Mouse (Mus musculus): Measurements from ENCODE around the gene Clic3.

Gene Clic3

GRCm38 (mm10) chr2:25442682-25443081 lies 14.0 kb upstream of the Clic3 start:
- DNase-seq (ENCODE audit: low read depth, low spot score) = no peak

GRCm38 (mm10) chr2:25450853-25451647 lies 5.6 kb upstream of the Clic3 start:
- DNase-seq (ENCODE audit: low read depth, low spot score) = no peak

- DNase-seq (ENCODE audit: low read depth, low spot score) = no peak
Measured at GRCm38 (mm10) chr2:25452951-25453350, 3.7 kb upstream of the Clic3 start.

GRCm38 (mm10) chr2:25457022-25457896 lies 621 bp downstream of the Clic3 start:
- no peak for DNase-seq (ENCODE audit: low read depth, low spot score)

GRCm38 (mm10) chr2:25458911-25459310 lies 2.3 kb downstream of the Clic3 start:
- DNase-seq (ENCODE audit: low read depth, low spot score) = no peak

- DNase-seq (ENCODE audit: low read depth, low spot score) = no peak
Measured at GRCm38 (mm10) chr2:25460135-25460534, 3.5 kb downstream of the Clic3 start.

GRCm38 (mm10) chr2:25460551-25461309 lies 4.1 kb downstream of the Clic3 start, which contains the start of gene Paxx:
Gene Paxx, minus strand, starts transcription at chr2:25461094.
- DNase-seq (ENCODE audit: low read depth, low spot score) = peak; percentile 79

GRCm38 (mm10) chr2:25461407-25461806 lies 4.8 kb downstream of the Clic3 start:
- no peak for DNase-seq (ENCODE audit: low read depth, low spot score)

- DNase-seq (ENCODE audit: low read depth, low spot score) = no peak
Measured at GRCm38 (mm10) chr2:25463630-25464029, 7.0 kb downstream of the Clic3 start.

- DNase-seq (ENCODE audit: low read depth, low spot score) = no peak
Measured at GRCm38 (mm10) chr2:25465256-25465655, 8.6 kb downstream of the Clic3 start.

GRCm38 (mm10) chr2:25465816-25466635 lies 9.4 kb downstream of the Clic3 start:
- DNase-seq (ENCODE audit: low read depth, low spot score) = peak; percentile 50

GRCm38 (mm10) chr2:25467606-25468303 lies 11.1 kb downstream of the Clic3 start:
- DNase-seq (ENCODE audit: low read depth, low spot score) = peak; percentile 57

- DNase-seq (ENCODE audit: low read depth, low spot score) = no peak
Measured at GRCm38 (mm10) chr2:25468962-25469915, 12.6 kb downstream of the Clic3 start.

GRCm38 (mm10) chr2:25469969-25470368 lies 13.3 kb downstream of the Clic3 start, which contains the start of gene Ptgds:
Gene Ptgds, minus strand, starts transcription at chr2:25470046.
- DNase-seq (ENCODE audit: low read depth, low spot score) = no peak

GRCm38 (mm10) chr2:25472550-25472949 lies 15.9 kb downstream of the Clic3 start:
- DNase-seq (ENCODE audit: low read depth, low spot score) = no peak

- no peak for DNase-seq (ENCODE audit: low read depth, low spot score)
Measured at GRCm38 (mm10) chr2:25477541-25477940, 20.9 kb downstream of the Clic3 start.

GRCm38 (mm10) chr2:25477967-25478675 lies 21.5 kb downstream of the Clic3 start:
- no peak for DNase-seq (ENCODE audit: low read depth, low spot score)

GRCm38 (mm10) chr2:25479551-25480311 lies 23.1 kb downstream of the Clic3 start:
- DNase-seq (ENCODE audit: low read depth, low spot score) = no peak

Data from retina, postnatal 7 days (tissue).